Mouse (Mus musculus) bone marrow macrophage, adult 2 months (primary cell): ENCODE measurements around the gene Arl1.

Experiments
- CTCF ChIP-seq: IDR thresholded peaks from 2 replicates; pipeline ENCODE4 v1.5.1; 2012; ENCODE audit warnings: low read depth, mild to moderate bottlenecking, low read length, moderate library complexity
- POLR2A ChIP-seq: IDR thresholded peaks from 2 replicates; pipeline ENCODE4 v1.6.1; 2012; ENCODE audit warnings: mild to moderate bottlenecking, low read depth, low read length, borderline replicate concordance

- TF ChIP-seq CTCF, result no peak
- TF ChIP-seq POLR2A, result no peak
Measured at GRCm38 (mm10) chr10:88717756-88718025, 13.0 kb upstream of the Arl1 start.
